Mouse (Mus musculus) gastrocnemius, postnatal 10 days (tissue): ENCODE data around the gene Eif5b. TPM values are rescaled to one million over a fixed set of nuclear protein-coding genes. Genes with fewer than 3 reads are reported as not detected.
"Not testable (repeated sequence)": the region's sequence is repeated elsewhere in the genome, so short reads cannot be mapped to it uniquely, and the experiment has no call there.

Experiments
- DNase-seq: peaks from one replicate; pipeline ENCODE4 v3.0.0; 2021; ENCODE audit warnings: mixed read lengths
- total RNA-seq, 2 experiments: library from RNA; stranded (reverse); gene quantifications; 2 replicates each; pipeline ENCODE4 v1.2.3; 2021

Eif5b gene
- total RNA-seq, 2 experiments from 2014 or later: 38.6 to 41.0 TPM

GRCm38 (mm10) chr1:38003046-38003445 is 5.2 kb downstream of the Eif5b start:
- DNase-seq: no peak

GRCm38 (mm10) chr1:38006741-38007140 is 8.9 kb downstream of the Eif5b start:
- no peak for DNase-seq

- no peak for DNase-seq
Measured at GRCm38 (mm10) chr1:38011647-38012046, 13.8 kb downstream of the Eif5b start.

- no peak for DNase-seq
Measured at GRCm38 (mm10) chr1:38012104-38012503, 14.3 kb downstream of the Eif5b start.

DNA sequence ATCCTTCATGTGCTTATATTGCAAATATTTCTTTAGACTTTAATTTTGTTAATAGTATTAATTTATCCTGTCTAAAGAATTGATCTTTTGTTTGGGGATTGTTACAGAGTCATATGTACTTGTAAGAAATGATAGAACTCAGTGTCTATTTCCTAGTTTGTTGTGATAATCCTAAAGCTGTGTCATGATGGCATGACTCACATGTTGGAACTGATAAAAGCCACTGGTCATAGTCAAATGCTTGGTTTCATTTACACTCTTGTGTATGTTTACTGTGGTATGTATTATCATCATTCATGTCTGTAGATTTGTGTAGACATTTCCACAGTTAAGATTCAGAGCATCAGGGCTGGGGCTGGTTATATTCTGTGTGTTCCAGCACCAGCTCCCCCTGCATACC is 14.7 kb downstream of the Eif5b start:
- no peak for DNase-seq

- no peak for DNase-seq
Measured at GRCm38 (mm10) chr1:38014551-38015203, 16.9 kb downstream of the Eif5b start.

GRCm38 (mm10) chr1:38027301-38027700 is 29.5 kb downstream of the Eif5b start:
- DNase-seq: no peak

DNA sequence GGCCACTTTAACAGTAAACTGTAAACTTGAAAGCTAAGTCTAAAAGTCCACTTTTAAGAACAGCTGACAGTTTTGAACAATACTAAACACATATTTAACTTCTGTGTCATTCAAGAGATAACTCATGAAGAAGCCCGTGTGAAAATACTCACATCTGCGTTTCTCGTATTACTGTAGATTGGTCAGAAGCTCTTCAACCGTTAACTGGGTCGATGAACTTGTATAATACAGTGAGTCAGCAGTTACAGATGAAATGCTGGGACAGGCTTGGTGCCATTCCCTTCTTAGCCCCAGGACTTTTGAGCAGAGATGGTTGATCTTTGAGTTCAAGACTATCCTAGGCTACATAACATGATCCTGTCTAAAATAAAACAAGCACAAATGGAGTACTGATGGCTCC is 33.6 kb downstream of the Eif5b start:
- no peak for DNase-seq

DNA sequence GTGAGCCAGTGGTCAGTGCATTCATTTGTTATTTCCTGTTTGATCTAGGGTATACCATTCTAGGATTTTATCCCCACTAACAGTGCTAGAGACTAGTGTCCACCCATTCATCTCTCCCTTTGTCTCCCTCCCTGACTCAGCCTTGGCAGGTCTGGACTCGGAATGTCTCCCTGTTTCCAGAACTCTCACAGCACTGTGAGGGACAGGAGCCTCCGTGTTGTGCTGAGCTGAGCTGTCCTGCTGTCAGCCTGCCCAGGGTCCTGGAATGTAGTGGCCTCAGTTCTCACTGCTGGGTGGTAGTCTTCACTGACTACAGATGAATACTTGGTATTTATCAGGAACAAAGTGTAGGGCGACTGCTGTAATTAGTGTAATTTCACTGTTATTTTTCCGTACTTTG is 37.7 kb downstream of the Eif5b start:
- no peak for DNase-seq

DNA sequence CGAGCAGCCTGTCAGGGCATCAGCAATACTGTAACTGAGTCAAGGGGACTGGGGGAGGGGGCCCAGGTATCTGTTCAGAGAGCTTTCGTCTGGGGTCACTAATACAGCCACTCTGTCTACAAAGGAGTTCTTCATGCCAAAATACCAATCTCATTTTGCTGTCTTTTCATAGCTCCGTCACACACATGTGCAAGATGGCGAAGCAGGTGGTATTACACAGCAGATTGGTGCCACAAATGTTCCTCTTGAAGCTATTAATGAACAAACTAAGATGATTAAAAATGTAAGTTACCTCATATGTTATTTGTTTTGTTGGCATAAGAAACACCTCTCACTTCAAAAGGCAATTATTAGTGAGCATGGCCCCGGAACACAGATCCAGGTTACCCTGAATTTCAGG is 39.6 kb downstream of the Eif5b start:
- DNase-seq: no peak

- DNase-seq: no peak
Measured at GRCm38 (mm10) chr1:38038898-38039297, 41.1 kb downstream of the Eif5b start.

- no peak for DNase-seq
Measured at GRCm38 (mm10) chr1:38048121-38048520, 50.3 kb downstream of the Eif5b start.

GRCm38 (mm10) chr1:38049562-38049961 is 51.8 kb downstream of the Eif5b start:
- DNase-seq: no peak

- no peak for DNase-seq
Measured at GRCm38 (mm10) chr1:38055176-38055575, 57.4 kb downstream of the Eif5b start.

- no peak for DNase-seq
Measured at GRCm38 (mm10) chr1:38058417-38058816, 60.6 kb downstream of the Eif5b start.

DNA sequence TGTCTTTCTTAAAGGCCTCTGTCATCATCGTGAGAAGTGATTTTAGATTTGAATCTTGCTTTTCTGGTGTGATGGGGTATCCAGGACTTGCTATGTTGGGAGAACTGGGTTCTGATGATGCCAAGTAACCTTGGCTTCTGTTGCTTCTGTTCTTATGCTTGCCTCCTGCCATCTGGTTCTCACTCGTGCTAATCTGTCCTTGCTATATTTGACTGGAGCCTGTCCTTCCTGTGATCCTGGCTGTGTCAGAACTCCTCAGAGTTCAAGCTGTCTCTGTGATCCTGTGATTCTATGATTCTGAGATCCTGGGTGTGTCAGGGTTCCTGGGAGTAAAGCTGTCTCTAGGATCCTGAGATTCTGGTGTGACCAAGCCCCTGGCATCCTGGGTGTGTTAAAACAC is 64.3 kb downstream of the Eif5b start:
- DNase-seq: not testable (repeated sequence)

DNA sequence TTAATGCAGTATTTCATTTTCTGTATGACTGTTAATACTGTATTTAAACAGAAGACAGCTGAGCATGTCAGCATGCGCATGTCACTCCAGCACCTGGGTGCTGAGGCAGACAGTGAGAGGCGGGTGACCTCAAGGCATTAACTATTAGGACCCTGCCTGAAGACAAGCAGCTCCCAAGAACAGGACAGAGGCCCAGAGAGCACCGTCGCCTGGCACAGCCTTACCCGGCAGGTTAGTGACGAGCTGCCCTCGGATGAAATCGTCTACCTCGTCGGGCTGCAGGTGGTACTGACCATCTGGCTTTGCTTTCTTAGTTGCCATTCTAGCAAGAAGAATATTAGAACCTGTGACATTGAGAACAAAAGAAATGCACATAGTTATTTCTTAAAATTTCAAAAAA is 69.5 kb downstream of the Eif5b start:
- no peak for DNase-seq

DNA sequence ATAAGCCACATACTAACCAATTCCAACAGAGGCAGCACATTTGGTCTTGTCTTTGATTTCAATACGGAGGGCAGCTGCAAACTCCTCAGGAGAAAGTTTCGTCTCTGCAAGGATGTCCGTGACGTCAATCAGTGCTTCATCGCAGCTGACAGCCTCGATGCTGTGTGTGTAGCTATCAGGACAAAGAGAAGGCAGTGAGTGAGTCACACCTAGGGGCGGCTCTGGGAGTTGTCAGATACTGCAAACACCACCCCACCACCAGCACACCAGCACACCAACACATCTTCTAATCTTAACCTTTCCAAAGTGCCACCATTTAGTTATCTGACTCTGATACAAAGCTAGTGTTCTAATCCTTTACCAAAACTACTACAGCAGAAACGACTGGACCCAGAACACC is 73.5 kb downstream of the Eif5b start:
- DNase-seq: no peak

DNA sequence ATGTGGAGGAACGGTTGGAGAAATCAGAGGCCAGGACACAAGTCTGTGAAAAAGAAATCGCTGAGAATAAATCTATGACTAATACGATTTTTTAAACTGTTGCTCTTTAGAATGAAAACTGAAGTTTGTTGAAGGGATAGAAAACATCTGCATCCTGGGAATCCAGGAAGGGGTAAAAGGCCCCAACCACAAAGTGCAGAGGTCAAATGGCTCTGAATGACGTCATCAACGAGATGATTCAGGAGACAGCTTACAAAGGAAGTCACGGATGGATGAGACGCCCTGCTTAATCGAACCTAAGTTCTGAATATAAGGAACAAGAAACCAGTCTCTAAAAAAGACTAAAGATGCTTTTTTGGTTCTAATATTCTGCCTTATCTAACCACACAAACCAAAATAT is 83.5 kb downstream of the Eif5b start:
- DNase-seq: no peak

DNA sequence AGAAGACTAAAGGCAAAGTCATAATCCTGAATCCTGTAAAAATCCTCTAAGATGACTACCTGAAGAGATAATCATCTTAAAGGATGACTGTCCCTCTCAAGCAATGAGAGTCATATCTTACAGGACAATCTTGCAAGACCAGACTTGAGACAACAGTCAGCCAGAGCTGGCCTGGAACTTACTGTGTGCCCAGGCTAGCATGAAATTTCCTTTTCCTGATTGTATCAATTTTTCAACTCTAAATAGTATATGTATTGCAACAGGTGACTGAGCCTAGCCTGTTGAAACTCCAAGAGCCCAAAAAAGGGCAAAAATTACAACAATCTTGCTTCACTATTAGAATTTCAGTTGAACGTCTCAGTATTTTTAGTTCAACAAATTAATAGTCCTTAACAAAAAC is 105.4 kb downstream of the Eif5b start:
- DNase-seq: no peak

DNA sequence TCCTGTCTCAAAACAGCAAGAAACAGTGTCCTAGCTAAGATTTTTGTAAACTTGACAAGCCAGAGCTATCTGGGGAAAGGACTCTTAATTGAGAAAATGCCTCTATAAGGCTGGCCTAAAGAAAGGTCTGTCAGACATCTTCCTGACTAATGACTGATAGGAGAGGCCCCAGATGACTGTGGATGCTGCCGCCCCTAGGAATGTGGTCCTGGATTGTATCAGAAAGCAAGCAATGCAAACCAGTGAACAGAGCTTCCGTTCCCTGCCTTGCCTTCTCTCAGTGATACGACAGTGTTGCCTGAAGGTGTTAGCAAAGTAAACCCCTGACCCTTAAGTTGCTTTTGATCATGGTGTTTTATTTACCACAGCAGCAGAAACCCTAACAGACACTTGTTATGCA is 106.0 kb downstream of the Eif5b start:
- no peak for DNase-seq
